Mouse (Mus musculus) c-Kit-positive CD71-positive TER-119-positive erythroid progenitor cells, embryonic 14.5 days (primary cell): ENCODE measurements around the gene Krtap19-4.

ENCODE experiments used
- DNase-seq: peaks from one replicate; pipeline ENCODE4 v3.0.0-alpha.2; 2013; ENCODE audit warnings: low spot score

The Krtap19-4 gene

GRCm38 (mm10) chr16:88884989-88885388 is at the start of gene Krtap19-4:
Krtap19-4 (minus strand) TSS chr16:88885089.
- DNase-seq: no peak

GRCm38 (mm10) chr16:88932165-88932564 is 47.3 kb upstream of the Krtap19-4 start, which contains the start of gene Krtap19-9b:
Krtap19-9b (minus strand) TSS chr16:88932265.
- no peak for DNase-seq

GRCm38 (mm10) chr16:88896357-88896756 is 11.5 kb upstream of the Krtap19-4 start, which contains the start of gene Krtap19-5:
Krtap19-5 (minus strand) TSS chr16:88896457.
- DNase-seq: no peak

- DNase-seq: no peak
These were observed 2.0 kb upstream of the Krtap19-4 start for GRCm38 (mm10) chr16:88886870-88887269.

GRCm38 (mm10) chr16:88877938-88878337 is 7.0 kb downstream of the Krtap19-4 start, which contains the start of gene Krtap19-3:
Krtap19-3 (minus strand) TSS chr16:88878038.
- no peak for DNase-seq

GRCm38 (mm10) chr16:88874169-88874568 is 10.7 kb downstream of the Krtap19-4 start, which contains the start of gene Krtap19-2:
Krtap19-2 (minus strand) TSS chr16:88874269.
- DNase-seq: no peak

GRCm38 (mm10) chr16:88869311-88869710 is 15.6 kb downstream of the Krtap19-4 start, which contains the start of gene Krtap19-1:
Krtap19-1 (minus strand) TSS chr16:88869411.
- no peak for DNase-seq

DNA sequence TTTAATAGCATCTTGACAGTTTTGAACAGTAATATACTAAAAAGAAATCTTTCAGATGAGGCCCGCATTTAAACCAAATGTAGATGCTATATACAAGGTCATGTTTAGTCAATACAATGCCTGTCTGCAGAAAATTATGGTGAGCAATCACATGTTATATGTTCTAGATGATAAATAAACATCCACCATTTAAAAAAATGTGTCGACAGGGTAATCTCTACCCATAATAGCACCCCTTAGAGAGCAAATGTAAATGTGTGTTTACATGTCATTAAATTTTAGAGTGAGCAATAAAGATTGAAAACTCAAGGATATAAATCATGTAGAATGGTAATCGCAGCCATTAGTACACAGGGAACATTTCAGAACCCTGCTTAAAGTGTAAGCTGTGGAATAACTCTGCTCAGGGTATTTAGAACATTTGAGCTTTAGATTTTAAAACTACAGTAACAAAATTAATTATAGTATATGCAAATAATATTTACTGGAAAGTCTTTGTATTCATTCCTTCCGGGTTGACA is 19.9 kb downstream of the Krtap19-4 start:
- DNase-seq: no peak

DNA sequence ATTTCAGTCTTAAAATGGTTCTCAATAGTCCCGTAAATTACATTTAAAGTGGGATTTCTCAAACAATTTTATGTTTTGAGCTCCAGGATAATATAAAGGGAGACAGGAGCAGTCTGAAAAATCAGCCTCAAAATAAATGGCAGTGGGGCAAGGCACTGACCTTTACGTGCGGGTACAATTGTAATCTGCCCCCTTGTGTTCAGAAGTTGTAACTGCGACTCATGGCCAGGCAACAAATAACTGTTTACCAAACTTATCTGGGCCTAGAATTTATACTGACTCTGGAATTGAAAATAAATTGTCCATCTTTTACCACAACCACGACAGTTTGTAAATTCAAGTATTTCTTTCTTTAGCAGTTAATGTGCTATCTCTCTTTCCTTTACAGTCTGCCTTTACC is 33.4 kb downstream of the Krtap19-4 start:
- no peak for DNase-seq

DNA sequence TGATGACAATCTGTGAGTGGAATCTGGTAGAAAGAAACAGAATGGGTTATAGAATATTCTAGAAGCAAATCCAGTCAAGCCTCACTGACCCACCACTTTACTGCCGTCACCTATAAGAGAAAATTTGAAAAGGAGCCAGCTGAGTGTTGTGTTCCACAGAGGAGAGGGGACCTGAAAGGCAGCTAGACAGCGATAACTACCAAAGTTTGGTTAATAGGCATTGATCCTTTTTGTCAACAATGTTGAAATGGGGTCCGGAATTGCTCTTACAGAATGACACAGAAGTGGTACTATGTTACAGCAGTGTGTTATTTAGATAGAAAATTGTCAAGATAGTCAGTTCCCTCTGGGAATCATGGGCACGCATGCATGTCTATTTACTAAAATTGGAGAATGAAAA is 36.3 kb downstream of the Krtap19-4 start:
- DNase-seq: no peak

DNA sequence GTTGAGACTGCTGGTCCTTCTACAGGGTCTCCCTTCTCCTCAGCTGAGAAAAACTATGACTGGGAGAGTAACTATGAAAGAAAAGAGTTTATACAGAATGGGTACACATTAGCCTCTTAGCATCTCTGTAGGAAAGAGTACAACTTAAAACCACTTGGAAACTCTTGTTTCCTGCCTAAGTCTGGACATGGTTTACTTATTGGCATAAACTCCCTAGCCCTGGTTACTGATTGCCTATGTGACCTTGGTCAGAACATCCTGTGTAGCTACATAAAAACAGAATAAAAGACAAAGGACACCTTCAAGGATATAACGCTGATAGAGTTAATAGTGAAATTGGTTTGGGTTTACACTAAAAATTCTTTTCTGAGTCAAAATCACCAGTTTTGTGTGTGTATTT is 37.5 kb downstream of the Krtap19-4 start:
- DNase-seq: no peak
